Mouse (Mus musculus) small intestine, adult 2 months (tissue): ENCODE results near the gene Espnl.

Experiments used
- CTCF ChIP-seq: fragments of 200-500 bp; IDR thresholded peaks from 2 replicates; pipeline ENCODE4 v1.5.1; 2012; ENCODE audit warnings: low read depth, mild to moderate bottlenecking, control low read depth, inconsistent platforms, low read length, moderate library complexity, mixed read lengths; ENCODE audit not compliant: insufficient replicate concordance, insufficient read length; ENCODE audit errors: extremely low read depth
- POLR2A ChIP-seq: fragments of 200-500 bp; IDR thresholded peaks from 2 replicates; pipeline ENCODE4 v1.6.1; 2012; ENCODE audit warnings: low read depth, mild to moderate bottlenecking, control low read depth, inconsistent platforms, low read length, moderate library complexity

DNA sequence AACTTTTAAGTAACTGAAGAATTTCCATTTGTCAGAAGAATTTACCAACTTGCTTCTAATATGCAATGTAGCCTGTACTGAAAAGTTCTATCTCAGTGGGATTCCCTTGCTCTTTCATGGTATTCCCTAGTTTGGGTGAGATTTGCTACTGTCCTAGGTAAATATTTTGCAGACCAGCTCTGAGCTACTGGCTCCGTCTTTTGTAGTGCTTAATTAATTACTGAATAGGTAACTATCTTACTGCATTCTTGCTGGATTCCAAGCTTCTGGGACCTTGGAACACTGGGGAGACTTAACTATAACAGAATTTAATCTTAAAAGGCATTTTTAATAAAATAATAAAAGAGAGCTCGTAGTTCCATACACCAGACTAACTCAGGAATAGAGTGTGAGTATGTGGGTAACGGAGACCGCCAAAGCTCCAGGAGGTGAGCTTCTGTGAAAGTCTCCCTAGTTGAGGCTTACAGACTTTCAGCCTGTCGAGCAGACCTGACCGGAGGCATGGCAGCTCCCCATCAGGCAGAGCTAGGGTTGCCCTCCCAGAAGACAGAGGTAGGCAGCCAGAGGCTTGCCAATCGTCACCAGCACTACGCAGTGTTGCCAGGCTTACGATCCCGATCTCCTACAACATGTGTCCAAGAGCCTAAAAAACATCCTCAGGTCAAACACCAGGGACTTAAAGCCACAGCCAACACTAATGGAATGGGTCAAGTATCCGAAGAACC, 29.6 kb upstream of the Espnl start:
- TF ChIP-seq CTCF = no peak
- no peak for TF ChIP-seq POLR2A
